Mouse (Mus musculus) left cerebral cortex, postnatal 36 days (tissue): ENCODE results near the gene Syt8. TPM values are rescaled to one million over a fixed set of nuclear protein-coding genes. Genes with fewer than 3 reads are reported as not detected.

Experiments
- DNase-seq, 2 experiments: peaks; one replicate each; pipeline ENCODE4 v3.0.0; 2021 to 2022; ENCODE audit warnings: low spot score in 2 of 2, mixed read lengths in 1 of 2
- intact Hi-C: fragments of 180-260 bp; cut with DNase I; formaldehyde crosslinking; loops from one replicate; pipeline ENCODE4 v1.15.1; 2025
- total RNA-seq, 2 experiments: library from RNA; stranded (reverse); gene quantifications; 2 replicates each; pipeline ENCODE4 v1.2.3; 2021

Gene Syt8
- total RNA-seq, 2 experiments from 2014 or later, result not detected

DNA sequence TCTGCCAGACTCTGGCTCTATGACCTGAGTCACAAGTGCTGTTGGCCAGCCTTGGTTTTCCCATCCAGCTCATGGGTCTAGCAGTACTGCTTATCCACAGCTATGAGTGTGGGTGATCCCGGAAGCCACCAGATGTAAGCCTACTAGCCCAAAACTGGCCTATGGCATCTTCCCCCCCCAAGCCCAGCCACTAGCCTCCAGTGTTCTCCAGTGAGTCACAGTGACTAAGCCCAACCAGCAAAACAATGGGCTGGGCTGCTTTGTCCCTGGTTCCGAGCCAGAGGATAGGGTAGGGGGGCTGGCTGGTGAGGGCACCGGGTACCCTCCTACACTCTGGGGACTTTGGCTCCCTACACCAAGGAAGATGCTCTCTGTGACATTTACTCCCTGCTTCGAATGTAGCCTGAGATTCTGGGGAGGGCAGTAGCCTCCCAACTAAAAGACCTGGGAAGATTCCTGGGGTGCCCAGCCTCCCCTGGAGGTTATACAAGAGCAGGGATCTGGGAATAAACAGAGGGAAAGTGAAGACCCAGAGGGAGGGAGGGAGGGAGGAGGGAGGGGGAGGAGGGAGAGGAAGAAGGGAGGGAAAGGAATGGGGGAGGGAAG, 36.3 kb downstream of the Syt8 start:
- intact Hi-C loops, result no loop called here
- DNase-seq, result no peak

DNA sequence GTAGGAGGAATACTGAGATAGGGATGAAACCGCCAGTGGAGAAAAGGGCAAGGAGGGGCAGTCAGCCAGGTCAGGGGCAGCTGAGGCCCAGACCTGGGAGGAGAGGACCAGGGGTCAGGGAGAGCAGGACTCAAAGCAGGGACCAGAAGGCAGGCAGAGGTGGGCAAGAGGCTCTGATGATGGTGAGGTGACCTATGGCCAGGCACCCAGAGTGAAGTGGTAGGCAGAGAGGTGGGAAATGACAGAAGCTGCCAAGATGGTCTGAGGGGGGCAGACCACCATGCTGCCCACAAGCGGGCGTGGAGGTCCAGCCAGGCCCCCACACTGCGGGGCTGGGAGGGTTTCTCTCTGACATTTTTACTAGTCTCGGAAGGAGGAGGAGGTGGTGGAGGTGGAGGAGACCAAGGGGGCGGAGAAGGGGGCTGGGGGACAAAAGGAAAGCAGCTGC, 36.8 kb downstream of the Syt8 start:
- no peak for DNase-seq
- intact Hi-C loops, result no loop called here

DNA sequence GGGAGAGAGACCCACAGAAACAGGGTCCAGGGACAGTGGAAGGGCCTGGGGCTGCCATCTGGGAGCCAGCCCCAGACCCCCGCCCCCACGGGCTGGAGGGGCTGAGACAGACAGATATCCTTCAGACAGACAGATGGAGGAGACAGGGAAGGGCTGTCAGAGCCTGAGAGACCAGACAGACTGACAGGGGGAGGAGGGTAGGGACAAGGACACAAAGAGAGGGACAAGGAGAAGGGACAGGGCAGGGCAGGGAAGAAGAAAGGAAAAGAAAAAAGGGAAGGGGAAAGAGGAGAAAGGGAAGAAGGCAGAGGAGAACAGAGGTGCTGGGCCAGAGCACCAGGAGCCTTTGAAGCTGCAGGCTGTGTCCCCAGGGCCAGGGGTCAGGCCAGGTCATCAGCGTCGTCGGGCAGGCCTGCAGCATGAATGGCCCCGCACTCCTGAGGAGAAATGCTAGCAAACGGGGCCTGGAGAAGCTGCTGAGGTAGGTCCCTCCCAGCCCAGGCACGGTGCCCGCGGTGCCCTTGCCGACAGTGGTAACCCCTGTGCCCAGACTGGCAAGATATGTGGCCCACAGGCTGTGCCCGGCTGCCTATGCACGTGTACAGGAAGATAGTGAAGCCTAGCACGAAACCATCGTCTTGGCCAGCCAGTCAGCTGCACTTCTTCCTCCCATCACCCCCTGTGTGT, 37.4 kb downstream of the Syt8 start:
- intact Hi-C loops, result no loop called here
- DNase-seq, result peak in 1 of 2 experiments; percentile 1

DNA sequence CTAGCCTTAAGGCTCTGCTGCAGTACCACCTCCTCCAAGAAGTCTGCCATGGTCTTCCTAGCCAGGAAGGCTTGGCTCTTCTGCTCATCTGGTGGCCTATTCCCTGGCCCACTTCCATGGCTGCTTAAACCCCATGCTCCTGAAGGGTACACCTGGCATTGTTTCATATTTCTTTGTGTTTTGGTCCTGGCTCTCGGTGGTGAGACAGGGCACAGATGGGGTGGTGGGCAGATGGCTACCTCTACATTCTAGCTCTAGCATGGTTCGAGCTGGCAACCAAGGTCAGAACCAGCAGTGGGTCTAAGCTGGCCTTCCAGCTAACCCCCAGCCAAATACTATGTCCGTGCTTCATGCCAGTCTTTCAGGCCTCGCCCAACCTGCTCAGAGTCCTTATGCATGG, 38.3 kb downstream of the Syt8 start:
- DNase-seq, result no peak
- intact Hi-C loops, result no loop called here

DNA sequence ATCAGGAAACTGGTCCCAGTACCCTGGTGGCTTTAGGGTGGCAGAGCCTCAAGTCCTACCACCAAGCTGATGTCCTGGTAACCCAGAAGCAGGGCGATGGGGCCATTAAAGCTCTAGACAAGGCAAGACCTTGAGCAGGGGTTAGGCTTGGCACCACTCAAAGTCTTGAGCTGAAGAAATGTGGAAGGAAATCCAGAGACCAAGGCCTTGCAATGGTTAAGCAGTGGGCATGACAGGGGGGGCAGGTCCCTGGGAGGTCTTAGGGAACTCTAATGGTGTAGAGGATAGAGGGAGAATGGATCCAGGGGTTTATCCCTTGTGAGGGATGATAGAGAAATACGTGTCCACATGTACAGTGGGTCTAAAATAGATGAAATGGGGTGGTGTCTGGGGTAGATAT, 38.8 kb downstream of the Syt8 start:
- no peak for DNase-seq
- intact Hi-C loops, result no loop called here

DNA sequence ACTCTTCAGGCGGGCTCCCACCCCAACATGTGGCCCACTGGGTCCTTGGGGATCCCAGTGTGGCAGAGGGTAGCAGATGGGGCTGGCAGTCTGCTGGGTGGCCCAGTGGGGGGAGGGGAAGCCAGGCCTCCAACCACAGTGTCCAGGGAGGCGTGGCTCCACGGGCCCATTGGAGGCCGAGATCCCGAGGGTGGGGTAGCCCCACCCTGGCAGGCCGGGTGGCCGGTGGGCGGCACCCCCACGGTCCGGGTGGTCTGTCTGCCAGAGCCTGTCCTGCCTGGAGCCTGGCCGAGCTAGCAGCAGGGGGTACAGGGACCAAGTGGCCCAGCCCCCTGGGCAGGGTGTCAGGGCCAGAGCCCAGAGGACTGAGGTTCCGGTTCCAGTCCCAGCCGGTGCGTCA, 40.1 kb downstream of the Syt8 start:
- intact Hi-C loops, result loop anchor here (5.0 kb wide), 1 partner anchor 32 kb away; the partner anchor contains the start of gene Tnni2
- peak in 1 of 2 experiments; percentile 3 for DNase-seq

DNA sequence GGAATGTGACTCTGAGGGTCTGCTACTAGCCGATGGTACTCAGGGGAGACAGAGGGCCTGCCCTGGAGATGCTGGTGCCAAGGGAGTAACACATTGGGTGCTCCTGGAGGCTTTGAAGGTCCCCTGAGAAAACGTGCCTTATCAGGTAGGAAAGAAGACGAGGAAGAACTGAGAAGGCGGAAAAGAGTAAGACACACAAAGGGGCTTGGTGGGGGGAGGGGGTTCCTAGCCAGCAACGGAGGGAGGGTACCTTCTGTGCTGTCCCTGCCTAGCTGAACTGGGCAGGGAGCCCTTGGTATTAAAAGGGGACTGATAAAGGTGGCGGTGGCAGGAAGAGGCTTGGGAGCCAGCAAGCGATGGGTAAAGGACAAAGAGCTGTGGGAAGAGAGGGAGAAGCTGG, 41.0 kb downstream of the Syt8 start:
- DNase-seq, result no peak
- intact Hi-C loops, result loop anchor here (5.0 kb wide), 1 partner anchor 33 kb away; the partner anchor contains the start of gene Tnni2

DNA sequence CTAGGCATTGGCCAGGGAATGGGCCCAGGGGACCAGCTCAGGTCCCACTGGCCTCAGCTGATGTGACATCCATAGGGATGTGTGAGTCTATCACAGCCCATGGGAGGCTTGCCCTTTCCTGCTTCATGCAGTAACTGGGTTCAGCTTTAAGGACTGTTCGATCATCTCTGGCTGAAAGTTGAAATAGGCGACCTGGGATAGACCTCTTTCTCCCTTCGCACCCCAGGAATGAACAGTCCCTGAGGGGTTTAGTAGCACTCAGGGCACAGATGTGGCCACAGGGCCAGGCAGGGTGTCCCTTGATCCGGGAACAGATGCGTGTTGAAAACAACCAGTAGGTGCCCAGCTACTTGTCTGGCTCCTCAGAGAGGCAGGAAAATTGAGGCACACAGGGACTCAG, 41.6 kb downstream of the Syt8 start:
- no peak for DNase-seq
- intact Hi-C loops, result loop anchor here (5.0 kb wide), 1 partner anchor 34 kb away; the partner anchor contains the start of gene Tnni2

DNA sequence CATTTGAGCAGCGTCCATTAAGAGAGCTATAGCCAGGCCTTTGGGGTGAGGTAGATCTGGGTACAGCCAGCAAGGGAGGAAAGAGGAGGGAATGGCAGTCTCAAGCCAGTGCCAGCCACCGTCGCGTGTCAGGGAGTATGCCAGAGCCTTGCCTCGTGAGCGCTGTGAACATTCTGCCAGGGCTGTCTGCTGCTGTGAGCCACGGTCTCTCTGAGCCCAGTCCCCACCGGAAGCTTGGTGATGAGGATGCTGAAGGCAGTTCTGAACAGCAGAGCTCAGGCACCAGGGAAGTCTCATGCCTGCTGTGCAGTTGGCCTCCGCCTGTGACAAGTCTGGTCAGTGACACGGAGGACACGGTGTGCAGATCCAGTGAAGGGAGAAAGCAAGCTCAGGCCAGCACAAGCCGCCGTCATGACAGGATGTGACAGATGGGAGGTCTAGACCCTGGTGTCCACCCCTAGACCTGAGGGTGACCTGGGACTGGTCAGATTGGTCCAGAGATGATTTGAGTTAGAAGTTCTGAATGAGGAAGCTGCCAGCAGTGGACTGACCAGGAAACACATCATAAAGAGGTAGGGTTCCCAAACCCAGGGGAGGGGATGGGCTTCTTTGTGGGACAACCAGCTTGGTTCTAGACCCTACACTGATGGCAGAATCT, 42.3 kb downstream of the Syt8 start:
- DNase-seq, result peak in 1 of 2 experiments; percentile 27
- intact Hi-C loops, result loop anchor here (5.0 kb wide), 1 partner anchor 35 kb away; the partner anchor contains the start of gene Tnni2

DNA sequence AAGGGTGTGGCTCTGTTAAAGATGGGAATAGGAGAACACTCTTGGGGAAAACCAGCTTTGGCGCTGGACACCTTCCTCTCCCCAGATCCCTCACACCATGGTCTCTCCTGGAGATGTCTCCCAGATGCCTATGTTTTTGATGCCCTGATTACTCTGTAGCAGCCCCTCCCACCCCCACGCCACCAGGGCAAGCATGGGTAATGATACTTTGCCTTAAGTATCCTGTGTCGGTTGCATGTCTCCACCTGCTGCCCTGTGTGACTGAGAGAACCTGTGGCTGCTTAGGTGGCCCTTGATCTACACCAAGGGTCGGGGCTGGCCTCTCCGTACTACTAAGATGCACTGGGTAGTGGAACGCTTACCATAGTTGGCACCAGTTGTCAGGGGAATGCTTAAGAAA, 43.4 kb downstream of the Syt8 start:
- DNase-seq, result no peak
- intact Hi-C loops, result loop anchor here (5.0 kb wide), 1 partner anchor 36 kb away; the partner anchor contains the start of gene Tnni2

DNA sequence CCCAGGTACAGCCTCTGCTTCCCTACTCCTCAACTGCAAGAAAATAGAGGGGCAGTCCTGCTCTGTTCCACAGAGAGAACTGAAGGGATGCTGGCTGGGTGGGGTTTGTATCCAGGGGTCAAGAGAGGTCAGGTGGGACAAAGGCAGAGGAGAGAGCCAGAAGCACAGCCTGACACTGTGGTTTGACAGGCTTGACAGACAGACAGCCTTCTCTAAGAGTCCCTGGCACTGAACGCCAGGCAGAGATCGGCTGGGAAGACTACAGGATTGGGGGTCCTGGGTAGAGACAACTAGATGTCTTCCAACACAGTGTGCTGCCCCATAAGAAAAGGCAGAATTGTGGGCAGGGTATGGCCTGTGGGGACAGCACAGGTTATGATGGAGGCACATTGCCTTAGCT, 43.9 kb downstream of the Syt8 start:
- intact Hi-C loops, result loop anchor here (5.0 kb wide), 1 partner anchor 36 kb away; the partner anchor contains the start of gene Tnni2
- DNase-seq, result no peak

DNA sequence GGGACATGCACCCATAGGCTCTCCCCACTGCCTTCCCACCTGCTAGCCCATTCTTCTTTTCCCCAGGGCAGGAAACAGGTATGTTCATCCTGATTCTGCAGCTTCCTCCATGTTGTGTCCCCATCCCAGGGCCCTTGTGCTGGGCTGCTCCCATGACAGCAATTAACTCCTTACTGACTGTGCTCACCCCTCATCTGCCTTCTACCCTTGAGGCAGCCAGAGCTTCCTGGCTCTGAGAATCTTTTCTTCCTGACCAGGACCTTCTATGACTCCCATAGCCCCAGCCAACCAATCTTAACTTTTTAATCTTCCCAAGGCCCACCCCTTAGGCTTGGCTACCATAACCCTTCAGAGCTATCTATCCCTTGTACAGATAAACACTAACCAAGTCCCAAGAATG, 44.7 kb downstream of the Syt8 start:
- intact Hi-C loops, result loop anchor here (5.0 kb wide), 1 partner anchor 37 kb away; the partner anchor contains the start of gene Tnni2
- DNase-seq, result no peak

DNA sequence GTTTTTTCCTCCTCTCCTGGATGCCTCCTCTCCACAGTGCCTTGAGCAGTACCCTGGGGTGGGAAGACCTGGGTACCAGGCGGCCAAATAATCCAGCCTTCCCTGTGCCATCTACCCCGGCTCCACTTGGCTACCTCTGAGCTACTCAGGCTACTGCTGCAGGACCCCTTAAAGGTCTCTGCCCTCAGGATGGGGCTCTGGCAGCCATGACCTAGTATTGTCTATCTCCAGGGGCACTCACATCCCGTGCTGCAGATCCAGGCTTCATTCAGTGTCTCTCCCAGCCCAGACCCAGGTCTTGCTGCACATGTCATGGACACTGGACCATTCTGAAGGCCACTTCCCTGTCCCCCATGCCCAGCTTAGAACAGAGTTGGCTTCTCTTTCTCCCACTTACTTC, 45.2 kb downstream of the Syt8 start:
- intact Hi-C loops, result loop anchor here (5.0 kb wide), 1 partner anchor 38 kb away; the partner anchor contains the start of gene Tnni2

DNA sequence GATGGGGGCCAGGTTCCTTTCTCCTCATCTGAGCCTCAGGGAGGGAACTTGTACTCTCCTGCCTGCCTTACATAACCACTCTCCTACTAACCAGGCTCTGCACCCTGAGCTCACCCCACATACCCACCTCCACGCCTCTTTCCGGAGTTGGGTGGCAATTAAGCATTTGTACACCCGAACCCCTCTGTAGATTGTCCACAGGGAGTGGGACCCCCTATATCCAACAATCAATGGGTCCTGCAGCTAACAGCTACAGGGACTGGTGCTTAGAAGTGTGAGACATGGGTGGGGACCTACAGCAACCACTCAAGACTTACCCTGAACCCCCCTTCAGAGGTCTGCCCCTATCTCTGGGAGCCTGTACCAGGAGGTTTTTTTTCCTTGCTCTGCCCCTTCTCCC, 46.0 kb downstream of the Syt8 start:
- DNase-seq, result no peak
- intact Hi-C loops, result no loop called here

More for the DNA sequence above, 45.2 kb downstream of the Syt8 start:
- DNase-seq, result no peak

DNA sequence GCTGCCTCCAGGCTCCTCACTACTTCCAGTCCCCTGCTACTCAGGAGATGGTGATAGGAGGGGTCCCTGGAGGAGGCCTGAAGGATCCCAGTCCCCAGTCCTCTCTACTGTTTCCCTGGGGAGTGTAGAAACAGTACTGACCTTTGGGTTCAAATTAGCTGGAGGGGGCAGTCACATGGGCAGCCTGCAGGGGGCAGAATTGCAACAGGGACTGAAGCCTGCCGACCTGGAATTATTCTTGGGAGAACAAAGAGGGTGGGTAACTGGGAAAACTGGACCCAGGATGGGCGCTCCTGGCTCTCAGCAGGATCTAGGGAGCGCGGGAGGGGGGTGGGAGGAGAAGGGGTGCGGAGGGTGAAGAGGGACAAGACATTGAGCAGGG, 46.5 kb downstream of the Syt8 start:
- intact Hi-C loops, result no loop called here
- DNase-seq, result no peak

DNA sequence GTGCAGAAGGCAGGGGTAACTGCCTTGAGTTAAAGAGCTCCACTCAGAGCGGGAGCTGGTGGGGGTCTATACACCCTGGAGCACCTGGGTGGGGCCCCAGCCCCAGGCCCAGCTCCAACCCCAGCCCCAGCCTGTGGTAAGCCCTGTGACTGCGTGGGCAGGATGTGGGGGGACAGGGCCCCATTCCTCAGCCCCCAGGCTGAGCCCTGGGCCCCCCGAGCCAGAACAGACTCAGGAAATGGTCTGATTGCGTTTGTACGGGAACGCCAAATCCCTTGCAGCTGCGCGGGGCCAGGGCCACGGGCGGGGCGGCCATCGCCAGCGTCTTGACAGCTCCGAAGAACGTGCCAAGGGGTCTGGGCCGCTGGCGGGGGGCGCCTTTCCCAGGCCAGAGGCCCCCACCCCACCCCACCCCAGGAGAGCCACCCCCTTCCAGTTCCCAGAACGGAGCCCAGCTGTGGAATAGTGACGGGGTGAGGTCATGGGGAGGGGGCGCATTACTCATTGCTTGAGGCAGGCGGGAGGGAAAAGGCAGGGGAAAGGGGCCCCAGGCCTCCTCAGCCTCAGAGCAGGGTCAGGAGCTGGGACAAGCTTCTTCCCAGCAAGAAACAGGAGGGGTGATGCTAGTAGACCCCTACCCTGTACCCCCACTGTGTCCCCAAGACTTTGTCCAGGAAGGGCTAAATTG, 47.1 kb downstream of the Syt8 start:
- DNase-seq, result no peak
- intact Hi-C loops, result no loop called here

DNA sequence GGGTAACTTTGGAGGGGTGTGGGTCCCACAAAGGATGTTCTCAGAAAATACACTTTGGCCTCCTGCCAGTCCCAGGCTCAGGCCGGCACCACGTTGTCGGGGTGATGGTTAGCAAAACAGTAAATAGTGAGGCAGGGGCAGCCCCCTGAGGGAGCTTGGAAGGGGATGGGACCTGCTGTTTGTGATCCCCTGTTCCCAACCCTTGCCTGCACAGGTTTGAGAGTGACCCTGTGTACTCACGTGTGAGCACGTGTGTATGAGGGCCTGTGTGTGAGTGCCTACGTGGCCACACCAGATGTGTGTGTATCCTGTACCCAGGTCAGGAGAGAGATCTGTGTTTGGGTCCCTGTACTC, 47.6 kb downstream of the Syt8 start:
- intact Hi-C loops, result no loop called here
- DNase-seq, result no peak

DNA sequence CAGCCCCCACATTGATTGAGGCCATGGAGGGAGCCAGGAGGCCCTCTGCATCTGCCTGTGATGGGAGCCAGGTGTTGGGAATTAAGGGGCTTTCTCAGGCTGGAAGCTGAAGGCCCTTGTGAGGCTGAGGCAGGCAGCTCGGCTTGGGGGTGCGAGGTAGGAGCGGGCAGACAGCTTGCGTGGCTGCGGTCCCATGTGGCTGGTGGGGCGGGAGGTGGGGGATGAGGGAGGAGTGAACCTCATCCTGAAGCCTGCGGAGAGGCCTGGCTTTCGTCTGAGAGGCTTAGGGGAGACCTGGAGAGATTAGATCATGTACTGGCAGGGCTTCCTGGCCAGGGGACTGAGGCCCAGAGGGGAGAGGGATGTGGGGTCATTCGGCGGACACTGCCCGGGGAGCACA, 48.5 kb downstream of the Syt8 start:
- intact Hi-C loops, result no loop called here
- no peak for DNase-seq

DNA sequence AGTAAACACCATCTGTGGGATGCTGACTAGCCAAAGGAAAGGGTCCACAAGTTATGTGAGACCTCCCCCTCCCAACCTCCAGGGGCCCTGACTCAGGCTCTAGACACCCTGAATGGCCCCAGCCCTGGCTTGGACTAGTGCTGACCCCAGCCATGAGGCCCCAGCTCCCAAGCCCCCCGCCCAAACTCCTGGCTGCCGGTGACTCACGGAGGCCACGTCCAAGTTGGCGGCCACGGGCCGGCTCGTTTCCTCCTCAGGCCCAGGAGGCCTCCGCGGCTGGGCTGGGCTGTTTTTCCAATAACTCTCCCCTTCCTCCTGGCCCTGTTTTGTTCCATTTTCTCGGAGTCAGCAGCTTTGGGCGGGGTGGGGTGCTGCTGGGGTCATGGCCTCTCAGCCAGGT, 50.1 kb downstream of the Syt8 start:
- intact Hi-C loops, result no loop called here

DNA sequence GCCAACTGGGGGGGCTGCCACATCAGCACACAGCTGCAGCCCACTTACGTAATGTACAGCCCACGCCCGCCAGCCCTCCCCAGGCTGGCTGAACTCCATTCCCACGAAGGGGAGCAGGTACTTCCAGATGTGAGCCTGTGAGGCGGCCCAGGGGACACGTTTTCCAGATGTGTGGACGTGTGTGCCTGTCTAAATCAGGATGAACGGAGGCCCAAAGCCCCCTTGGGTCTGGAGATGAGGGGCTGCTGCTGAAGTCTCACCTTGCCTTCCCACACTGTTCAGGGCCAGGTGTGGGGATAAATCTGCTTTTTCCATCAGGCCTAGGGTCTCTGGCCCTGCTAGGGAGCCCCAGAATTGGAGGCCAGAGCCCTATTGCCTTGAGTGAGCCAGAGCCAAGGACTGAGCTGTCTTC, 52.1 kb downstream of the Syt8 start:
- DNase-seq, result no peak
- intact Hi-C loops, result no loop called here

More for the DNA sequence above, 50.1 kb downstream of the Syt8 start:
- no peak for DNase-seq
